Mouse (Mus musculus) gastrocnemius, adult 2 months (tissue): ENCODE results near the gene Ggt7. TPM values are rescaled to one million over a fixed set of nuclear protein-coding genes. Genes with fewer than 3 reads are reported as not detected.
"Not testable (repeated sequence)": the region's sequence is repeated elsewhere in the genome, so short reads cannot be mapped to it uniquely, and the experiment has no call there.

ENCODE experiments used
- DNase-seq: peaks from one replicate; pipeline ENCODE4 v3.0.0; 2022
- H3K27ac ChIP-seq: fragments of 200-600 bp; 2 replicates; pipeline ENCODE4 v1.8.1; 2022; ENCODE audit warnings: mild to moderate bottlenecking
- H3K4me3 ChIP-seq: fragments of 200-600 bp; 2 replicates; pipeline ENCODE4 v1.8.1; 2022; ENCODE audit warnings: mild to moderate bottlenecking, moderate library complexity
- CTCF ChIP-seq: fragments of 200-600 bp; IDR thresholded peaks from 2 replicates; pipeline ENCODE4 v1.8.1; 2022; ENCODE audit warnings: antibody characterized with exemption, mild to moderate bottlenecking, moderate library complexity
- intact Hi-C: fragments of 180-260 bp; cut with DNase I; formaldehyde crosslinking; loops from one replicate; pipeline ENCODE4 v1.15.1; 2025
- total RNA-seq, 2 experiments: library from RNA; stranded (reverse); gene quantifications; 2 replicates each; pipeline ENCODE4 v1.2.3; 2021

Gene Ggt7
- total RNA-seq, 2 experiments from 2014 or later, result 0.53 to 0.71 TPM

DNA sequence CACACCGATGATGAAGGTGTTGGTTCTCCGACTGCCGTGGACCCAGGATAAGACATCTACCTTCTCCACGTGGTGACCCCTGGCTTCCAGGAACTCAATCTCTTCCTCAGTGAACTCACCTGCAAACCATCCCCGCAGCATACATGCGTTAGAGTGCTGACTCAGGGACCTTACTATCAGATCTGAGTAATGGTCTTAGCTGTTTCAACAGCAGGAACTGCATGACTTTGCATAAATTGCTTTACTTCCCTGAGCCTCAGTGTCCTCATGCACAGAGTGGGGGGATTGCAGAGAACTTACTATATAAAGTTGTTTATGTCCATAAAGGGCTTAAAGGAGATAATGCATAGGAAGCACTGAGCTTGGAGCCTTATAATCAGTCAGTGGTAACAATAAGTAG lies 27.0 kb downstream of the Ggt7 start:
- Histone ChIP-seq H3K27ac (no peak overlapping the region), H3K4me3 (no peak overlapping the region)
- intact Hi-C loops, result no loop called here
- DNase-seq, result no peak
- no peak for TF ChIP-seq CTCF

GRCm38 (mm10) chr2:155482021-155482420 lies 36.0 kb downstream of the Ggt7 start:
- intact Hi-C loops, result no loop called here
- peak; percentile 72 for DNase-seq
- TF ChIP-seq CTCF, result peak; percentile 76
- Histone ChIP-seq H3K27ac (no peak overlapping the region), H3K4me3 (no peak overlapping the region)

DNA sequence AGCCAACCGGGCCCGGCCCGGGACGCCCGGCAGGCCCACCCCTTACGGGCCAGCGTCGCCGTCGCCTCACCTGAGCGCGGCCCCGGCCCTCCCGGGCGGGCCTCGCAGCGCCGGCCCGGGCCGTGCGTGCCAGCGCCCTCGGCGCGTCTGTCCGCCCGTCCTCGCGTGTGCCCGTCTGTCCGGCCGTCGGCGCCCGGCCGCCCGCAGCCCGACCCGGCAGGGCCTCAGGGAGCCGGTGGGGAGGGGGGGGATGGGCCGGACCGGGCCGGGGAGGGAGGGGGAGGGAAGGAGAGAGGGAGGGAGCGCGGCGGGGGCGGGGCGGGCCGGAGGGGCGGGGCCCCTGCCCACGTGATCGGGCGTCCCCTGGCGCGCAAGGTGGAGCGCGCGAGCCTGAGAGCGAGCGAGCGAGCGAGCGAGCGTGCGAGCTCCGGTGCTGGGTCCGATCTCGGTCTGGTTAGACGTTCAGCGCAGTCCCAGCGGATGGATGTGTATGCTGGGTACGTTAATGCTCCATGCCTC lies 44.4 kb downstream of the Ggt7 start, which contains the start of gene Ncoa6:
Gene Ncoa6, minus strand, starts transcription at position 325 of the 519 bp plus-strand sequence.
- intact Hi-C loops, result no loop called here
- Histone ChIP-seq H3K27ac (peak within 1 kb of the TSS; percentile 89), H3K4me3 (peak within 1 kb of the TSS; percentile 93)
- peak; percentile 84 for DNase-seq
- TF ChIP-seq CTCF, result no peak; the same call in 1 of the 2 replicates

- Histone ChIP-seq H3K27ac (peak overlapping the region; percentile 89), H3K4me3 (peak overlapping the region; percentile 93)
- intact Hi-C loops, result no loop called here
- DNase-seq, result peak; percentile 74
- TF ChIP-seq CTCF, result no peak
These were observed 45.1 kb downstream of the Ggt7 start for GRCm38 (mm10) chr2:155472671-155473569.

DNA sequence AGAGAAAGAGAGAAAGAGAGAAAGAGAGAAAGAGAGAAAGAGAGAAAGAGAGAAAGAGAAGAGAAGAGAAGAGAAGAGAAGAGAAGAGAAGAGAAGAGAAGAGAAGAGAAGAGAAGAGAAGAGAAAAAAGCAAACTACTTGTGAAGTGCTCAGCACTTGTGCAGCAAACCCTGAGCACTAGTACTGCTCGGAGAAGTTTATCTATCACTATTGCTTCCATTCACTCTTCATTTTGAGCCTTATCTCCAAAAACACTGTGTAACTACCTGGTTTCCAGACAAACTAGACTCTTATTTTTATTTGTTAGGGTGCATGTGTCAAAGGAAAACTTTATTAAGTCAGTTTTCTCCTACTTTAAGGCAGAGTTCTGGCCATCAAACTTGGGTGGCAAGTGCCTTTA lies 51.2 kb downstream of the Ggt7 start:
- no peak for TF ChIP-seq CTCF
- H3K27ac ChIP-seq, result no peak overlapping the region
- no peak overlapping the region for H3K4me3 ChIP-seq
- intact Hi-C loops, result no loop called here
- no peak for DNase-seq

DNA sequence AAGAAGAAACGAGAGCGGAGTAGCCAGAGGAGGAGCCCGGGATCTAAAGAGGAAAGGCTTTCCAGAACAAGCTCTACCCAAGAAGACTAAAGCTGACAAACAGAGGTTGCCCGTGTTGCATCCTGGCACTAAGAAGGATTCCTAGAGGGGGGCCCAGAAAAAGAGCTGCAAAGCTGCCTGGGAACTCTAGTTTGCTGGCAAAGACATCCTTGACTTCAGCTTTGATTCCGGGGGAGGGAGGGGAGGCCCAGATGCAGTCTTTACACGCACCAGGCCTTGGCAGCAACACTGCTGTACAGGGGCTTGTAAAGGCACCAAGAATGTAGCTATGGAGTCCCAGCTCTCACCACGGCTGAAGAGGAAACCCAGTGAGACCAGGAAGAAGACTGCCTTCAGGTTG lies 64.4 kb downstream of the Ggt7 start:
- H3K27ac ChIP-seq, result no peak overlapping the region; the same call in 1 of the 2 replicates
- no peak overlapping the region for H3K4me3 ChIP-seq
- no peak for DNase-seq
- TF ChIP-seq CTCF, result no peak
- intact Hi-C loops, result no loop called here

DNA sequence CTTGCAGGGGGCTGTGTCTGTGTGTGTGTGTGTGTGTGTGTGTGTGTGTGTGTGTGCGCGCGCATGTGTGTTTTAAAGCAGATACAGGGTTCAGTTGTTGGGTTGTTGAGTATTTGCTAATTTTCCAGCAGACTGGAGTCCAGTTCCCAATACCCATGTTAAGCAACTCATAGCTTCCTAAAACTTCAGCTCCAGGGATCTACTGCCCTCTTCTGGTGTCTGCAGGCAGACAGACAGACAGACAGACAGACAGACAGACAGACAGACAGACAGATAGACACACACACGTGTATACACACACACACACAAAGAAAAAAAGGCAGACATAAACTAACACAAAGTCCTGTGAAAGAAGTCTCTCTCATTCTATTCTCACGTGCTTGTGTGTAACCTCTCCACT lies 66.8 kb downstream of the Ggt7 start:
- intact Hi-C loops, result no loop called here
- TF ChIP-seq CTCF, result peak; percentile 10; the same call in 1 of the 2 replicates
- no peak overlapping the region for H3K4me3 ChIP-seq
- H3K27ac ChIP-seq, result no peak overlapping the region
- no peak for DNase-seq

- H3K4me3 ChIP-seq, H3K27ac ChIP-seq, intact Hi-C loops, DNase-seq: not testable (repeated sequence)
These were observed 70.1 kb downstream of the Ggt7 start for GRCm38 (mm10) chr2:155447906-155448305.

GRCm38 (mm10) chr2:155443446-155443845 lies 74.6 kb downstream of the Ggt7 start:
- DNase-seq, result no peak
- intact Hi-C loops, result no loop called here
- no peak overlapping the region for H3K4me3 ChIP-seq
- H3K27ac ChIP-seq, result peak overlapping the region; percentile 61
- TF ChIP-seq CTCF, result no peak

- intact Hi-C loops, result no loop called here
- DNase-seq, result no peak
- TF ChIP-seq CTCF, result no peak
- H3K4me3 ChIP-seq, result no peak overlapping the region
- H3K27ac ChIP-seq, result peak overlapping the region; percentile 61
These were observed 75.1 kb downstream of the Ggt7 start for GRCm38 (mm10) chr2:155442916-155443315.

Other genes starting within 250 kb of the Ggt7 start
- gene Map1lc3a, start 241.9 kb downstream of the Ggt7 start, total RNA-seq, result 100 to 1,000 TPM; 267 to 277 TPM
- 10 to 100 TPM; 23.8 to 24.7 TPM for gene Pigu, start 160.8 kb downstream of the Ggt7 start, total RNA-seq
- gene Trp53inp2, start 137.2 kb downstream of the Ggt7 start, total RNA-seq, result 100 to 1,000 TPM; 334 to 391 TPM
- 10 to 100 TPM; 16.3 to 18.7 TPM for gene Ncoa6, start 44.3 kb downstream of the Ggt7 start, total RNA-seq
- 10 to 100 TPM; 29.7 to 53.7 TPM for gene Acss2, start 289 bp downstream of the Ggt7 start, total RNA-seq
- gene Gss, start 74.6 kb upstream of the Ggt7 start, total RNA-seq, result 1 to 10 TPM; 5.7 to 6.4 TPM
- gene Myh7b, start 93.0 kb upstream of the Ggt7 start, total RNA-seq, result 1 to 10 TPM; 5.1 to 9.8 TPM
- 100 to 1,000 TPM in 1 of 2 experiments, 10 to 100 TPM in 1; 93.4 to 102 TPM for gene Trpc4ap, start 174.1 kb upstream of the Ggt7 start, total RNA-seq
- gene Edem2, start 211.2 kb upstream of the Ggt7 start, total RNA-seq, result 1 to 10 TPM; 4.2 to 4.4 TPM
- gene Gm17581, start 217.6 kb upstream of the Ggt7 start, total RNA-seq, result not detected
- gene Procr, start 232.9 kb upstream of the Ggt7 start, total RNA-seq, result 10 to 100 TPM in 1 of 2 experiments, 1 to 10 TPM in 1; 9.9 to 21.3 TPM